Mouse (Mus musculus) small intestine, adult 2 months (tissue): Measurements from ENCODE around the gene Car4.

Experiments used
- CTCF ChIP-seq: fragments of 200-500 bp; IDR thresholded peaks from 2 replicates; pipeline ENCODE4 v1.5.1; 2012; ENCODE audit warnings: low read depth, mild to moderate bottlenecking, control low read depth, inconsistent platforms, low read length, moderate library complexity, mixed read lengths; ENCODE audit not compliant: insufficient replicate concordance, insufficient read length; ENCODE audit errors: extremely low read depth
- POLR2A ChIP-seq: fragments of 200-500 bp; IDR thresholded peaks from 2 replicates; pipeline ENCODE4 v1.6.1; 2012; ENCODE audit warnings: low read depth, mild to moderate bottlenecking, control low read depth, inconsistent platforms, low read length, moderate library complexity

DNA sequence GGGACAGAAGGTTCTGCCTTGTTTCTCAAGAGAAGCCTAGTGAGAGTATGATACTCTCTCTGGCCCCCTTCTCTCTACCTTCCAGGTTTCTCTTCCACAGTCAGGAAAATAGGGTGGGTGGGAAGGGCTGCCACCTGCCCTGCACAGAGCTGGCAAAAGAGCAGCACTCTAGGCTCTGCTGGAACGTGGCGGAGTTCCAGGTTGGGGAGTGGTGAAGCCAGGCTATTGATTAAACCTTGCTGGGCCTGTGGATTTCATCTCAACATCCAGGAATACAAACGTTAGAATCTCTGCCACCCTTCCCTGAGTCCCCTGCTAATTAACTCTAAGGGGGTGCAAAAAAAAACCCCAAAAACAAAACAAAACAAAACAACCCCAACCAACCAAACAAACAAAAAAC is 9.1 kb upstream of the Car4 start:
- TF ChIP-seq CTCF (no peak), POLR2A (no peak)
